Mouse (Mus musculus) limb, embryonic 14.5 days (tissue): ENCODE data around the gene Adcy2. TPM values are rescaled to one million over a fixed set of nuclear protein-coding genes. Genes with fewer than 3 reads are reported as not detected.

Experiments
- ATAC-seq: fragments of 200-750 bp; cut with Nextera tagmentation; 2 replicates; pipeline ENCODE4 v1.8.0; 2017; ENCODE audit warnings: low read depth, moderate number of reproducible peaks, moderate TSS enrichment; ENCODE audit not compliant: low FRiP score
- DNase-seq: peaks from one replicate; pipeline ENCODE4 v3.0.0-alpha.2; 2015; ENCODE audit warnings: low spot score
- H3K27ac ChIP-seq: fragments of 300-500 bp; sonication (generic); replicated peaks from 2 replicates; pipeline ENCODE4 v1.5.1; 2014; ENCODE audit warnings: low read depth, mild to moderate bottlenecking, low read length, moderate library complexity, mixed read lengths
- H3K27me3 ChIP-seq: fragments of 300-500 bp; sonication (generic); 2 replicates; pipeline ENCODE4 v1.6.1; 2014; ENCODE audit warnings: low read length, mixed read lengths; ENCODE audit not compliant: control insufficient read depth, insufficient read depth
- H3K36me3 ChIP-seq: fragments of 300-500 bp; sonication (generic); 2 replicates; pipeline ENCODE4 v1.6.1; 2014; ENCODE audit warnings: mild to moderate bottlenecking, low read length, moderate library complexity, mixed read lengths; ENCODE audit not compliant: control insufficient read depth, insufficient read depth
- H3K4me1 ChIP-seq: fragments of 300-500 bp; sonication (generic); 2 replicates; pipeline ENCODE4 v1.6.1; 2014; ENCODE audit warnings: antibody characterized with exemption, low read length, mixed read lengths; ENCODE audit not compliant: control insufficient read depth, insufficient read depth
- H3K4me2 ChIP-seq: fragments of 300-500 bp; sonication (generic); replicated peaks from 2 replicates; pipeline ENCODE4 v1.6.1; 2014; ENCODE audit warnings: low read depth, mild to moderate bottlenecking, low read length, moderate library complexity; ENCODE audit not compliant: severe bottlenecking
- H3K4me3 ChIP-seq: fragments of 300-500 bp; sonication (generic); replicated peaks from 2 replicates; pipeline ENCODE4 v1.5.1; 2014; ENCODE audit warnings: low read length
- H3K9ac ChIP-seq: fragments of 300-500 bp; sonication (generic); 2 replicates; pipeline ENCODE4 v1.6.1; 2014; ENCODE audit warnings: mild to moderate bottlenecking, low read depth, low read length, moderate library complexity; ENCODE audit not compliant: severe bottlenecking
- H3K9me3 ChIP-seq: fragments of 300-500 bp; sonication (generic); 2 replicates; pipeline ENCODE4 v1.6.1; 2016; ENCODE audit warnings: low read length; ENCODE audit not compliant: control insufficient read depth
- POLR2A ChIP-seq: fragments of 200-500 bp; IDR thresholded peaks from 2 replicates; pipeline ENCODE4 v1.8.0; 2012; ENCODE audit warnings: inconsistent platforms, mild to moderate bottlenecking, moderate library complexity, borderline replicate concordance; ENCODE audit not compliant: insufficient read depth, insufficient read length; ENCODE audit errors: extremely low read depth
- WGBS: fragments of 180-500 bp; shearing (Covaris S2); extraction: QIAGEN DNeasy Blood & Tissue Kit; methylation state at CpG from one replicate; pipeline ENCODE4 v1.1.7; 2014; 5-methylcytosine and 5-hydroxymethylcytosine counted together
- polyA plus RNA-seq, 2 experiments: library from polyadenylated mRNA; depleted of rRNA in 1 of 2; stranded (reverse) in 1 of 2; unstranded in 1 of 2; fragments of >200 nt; fragmentation: Nextera tagmentation in 1 of 2; extraction: Ambion mirVana in 1 of 2; gene quantifications; 2 replicates each; pipeline versions ENCODE4 v1.2.1 to v1.2.3; 2012 to 2014

Gene Adcy2
- polyA plus RNA-seq, 2 experiments: 12.8 to 16.0 TPM

GRCm38 (mm10) chr13:68811185-68811584 lies 188.2 kb downstream of the Adcy2 start:
- Histone ChIP-seq H3K36me3 (no peaks in the 10 kb centered on the region), H3K9me3 (no peaks in the 10 kb centered on the region), H3K4me2 (no peak overlapping the region), H3K27me3 (no peaks in the 10 kb centered on the region), H3K4me3 (no peak overlapping the region), H3K9ac (no peak overlapping the region), H3K4me1 (no peaks in the 10 kb centered on the region), H3K27ac (no peak overlapping the region)
- 94% methylated on average over 3 of the region's 3 CpGs for WGBS
- ATAC-seq: no peak
- no peak for TF ChIP-seq POLR2A
- DNase-seq: no peak

GRCm38 (mm10) chr13:68799777-68800176 lies 199.6 kb downstream of the Adcy2 start:
- H3K4me1 ChIP-seq: no peaks in the 10 kb centered on the region
- H3K9me3 ChIP-seq: no peaks in the 10 kb centered on the region
- DNase-seq (no peak), ATAC-seq (no peak)
- no peaks in the 10 kb centered on the region for H3K27me3 ChIP-seq
- no peak overlapping the region for H3K9ac ChIP-seq
- 61% methylated on average over 6 of the region's 6 CpGs for WGBS
- H3K4me3 ChIP-seq: no peak overlapping the region
- H3K36me3 ChIP-seq: no peaks in the 10 kb centered on the region
- no peak overlapping the region for H3K4me2 ChIP-seq
- no peak for TF ChIP-seq POLR2A
- no peak overlapping the region for H3K27ac ChIP-seq

- DNase-seq (peak; percentile 26), ATAC-seq (no peak)
- Histone ChIP-seq H3K4me2 (no peak overlapping the region), H3K4me1 (no peaks in the 10 kb centered on the region), H3K4me3 (no peak overlapping the region), H3K27ac (no peak overlapping the region), H3K9ac (no peak overlapping the region), H3K36me3 (no peaks in the 10 kb centered on the region), H3K27me3 (no peaks in the 10 kb centered on the region), H3K9me3 (no peaks in the 10 kb centered on the region)
- no peak for TF ChIP-seq POLR2A
Observed at GRCm38 (mm10) chr13:68793286-68793685, 206.1 kb downstream of the Adcy2 start.

- no peak for TF ChIP-seq POLR2A
- H3K27ac ChIP-seq: no peak overlapping the region
- 84% methylated on average over 8 of the region's 8 CpGs for WGBS
- DNase-seq: no peak
- H3K4me1 ChIP-seq: no peaks in the 10 kb centered on the region
- H3K27me3 ChIP-seq: no peaks in the 10 kb centered on the region
- ATAC-seq: no peak
- no peak overlapping the region for H3K4me2 ChIP-seq
- H3K9me3 ChIP-seq: no peaks in the 10 kb centered on the region
- no peak overlapping the region for H3K4me3 ChIP-seq
- no peak overlapping the region for H3K9ac ChIP-seq
- H3K36me3 ChIP-seq: no peaks in the 10 kb centered on the region
Observed at GRCm38 (mm10) chr13:68787286-68788061, 211.9 kb downstream of the Adcy2 start.

- Histone ChIP-seq H3K27me3 (no peaks in the 10 kb centered on the region), H3K9ac (no peak overlapping the region), H3K9me3 (no peaks in the 10 kb centered on the region), H3K4me3 (no peak overlapping the region), H3K27ac (no peak overlapping the region), H3K4me1 (no peaks in the 10 kb centered on the region), H3K36me3 (no peaks in the 10 kb centered on the region), H3K4me2 (no peak overlapping the region)
- no peak for ATAC-seq
- no peak for TF ChIP-seq POLR2A
- 43% methylated on average over 1 of the region's 1 CpGs for WGBS
- DNase-seq: no peak
Observed at GRCm38 (mm10) chr13:68783096-68783495, 216.2 kb downstream of the Adcy2 start.
